Mouse (Mus musculus): ENCODE measurements at regions not wholly inside any gene's neighbourhood (a gene's known extent, or its start where the extent isn't known, plus 50 kb on each side); places are given as distances from the start of the nearest gene placed in this dataset.

GRCm38 (mm10) chr12:27140335-27140702 lies 202.1 kb downstream of the Sox11 start:
- peak; percentile 44 for DNase-seq

GRCm38 (mm10) chr12:27139683-27140334 lies 202.6 kb downstream of the Sox11 start:
- no peak for DNase-seq

- DNase-seq: no peak
These were observed 203.4 kb downstream of the Sox11 start for GRCm38 (mm10) chr12:27138663-27139633.

- DNase-seq: no peak
These were observed 206.3 kb downstream of the Sox11 start for GRCm38 (mm10) chr12:27135997-27136559.

GRCm38 (mm10) chr12:27130544-27130943 lies 211.8 kb downstream of the Sox11 start:
- no peak for DNase-seq

GRCm38 (mm10) chr12:27127054-27127605 lies 215.2 kb downstream of the Sox11 start:
- no peak for DNase-seq

- no peak for DNase-seq
These were observed 223.8 kb downstream of the Sox11 start for GRCm38 (mm10) chr12:27118581-27118980.

GRCm38 (mm10) chr12:27115392-27115791 lies 227.0 kb downstream of the Sox11 start:
- DNase-seq: no peak

GRCm38 (mm10) chr12:27104925-27105571 lies 237.3 kb downstream of the Sox11 start:
- DNase-seq: peak; percentile 8

- DNase-seq: no peak
These were observed 239.4 kb downstream of the Sox11 start for GRCm38 (mm10) chr12:27102996-27103395.

GRCm38 (mm10) chr12:27089206-27089605 lies 253.2 kb downstream of the Sox11 start:
- no peak for DNase-seq

GRCm38 (mm10) chr12:27085890-27086289 lies 256.5 kb downstream of the Sox11 start:
- DNase-seq: no peak

- DNase-seq: no peak
These were observed 258.5 kb downstream of the Sox11 start for GRCm38 (mm10) chr12:27083645-27084550.

- DNase-seq: no peak
These were observed 259.3 kb downstream of the Sox11 start for GRCm38 (mm10) chr12:27083089-27083488.

- peak; percentile 30 for DNase-seq
These were observed 259.8 kb downstream of the Sox11 start for GRCm38 (mm10) chr12:27082624-27083023.

GRCm38 (mm10) chr12:27076107-27076738 lies 266.2 kb downstream of the Sox11 start:
- DNase-seq: no peak

- no peak for DNase-seq
These were observed 277.3 kb downstream of the Sox11 start for GRCm38 (mm10) chr12:27065011-27065517.

GRCm38 (mm10) chr12:27063518-27063917 lies 278.9 kb downstream of the Sox11 start:
- no peak for DNase-seq

- DNase-seq: no peak
These were observed 279.7 kb downstream of the Sox11 start for GRCm38 (mm10) chr12:27062511-27063264.

- DNase-seq: peak; percentile 19
These were observed 280.3 kb downstream of the Sox11 start for GRCm38 (mm10) chr12:27062061-27062461.
